Mouse (Mus musculus) cerebellum, adult 2 months (tissue): ENCODE results near the gene Sbf2. TPM values are rescaled to one million over a fixed set of nuclear protein-coding genes. Genes with fewer than 3 reads are reported as not detected.

Experiments
- DNase-seq, 2 experiments: peaks; one replicate each; pipeline ENCODE4 v3.0.0; 2021
- H3K27ac ChIP-seq: fragments of 200-500 bp; 2 replicates; pipeline ENCODE4 v1.5.1; 2012; ENCODE audit warnings: low read length, control low read depth, inconsistent platforms; ENCODE audit not compliant: insufficient read depth
- H3K27me3 ChIP-seq: fragments of 200-500 bp; 2 replicates; pipeline ENCODE4 v1.6.1; 2012; ENCODE audit warnings: inconsistent platforms, mild to moderate bottlenecking, low read length, moderate library complexity; ENCODE audit not compliant: control insufficient read depth, insufficient read depth
- H3K4me1 ChIP-seq: fragments of 200-500 bp; 2 replicates; pipeline ENCODE4 v1.6.1; 2011; ENCODE audit warnings: low read length; ENCODE audit not compliant: control insufficient read depth, insufficient read depth
- H3K4me3 ChIP-seq: fragments of 200-500 bp; replicated peaks from 2 replicates; pipeline ENCODE3; 2011; ENCODE audit warnings: mild to moderate bottlenecking, low read depth, low read length, control low read depth; ENCODE audit not compliant: insufficient read depth
- CTCF ChIP-seq: fragments of 200-500 bp; IDR thresholded peaks from 2 replicates; pipeline ENCODE4 v1.5.1; 2011; ENCODE audit warnings: low read depth, mild to moderate bottlenecking, control low read depth, low read length, moderate library complexity, borderline replicate concordance; ENCODE audit not compliant: insufficient read depth
- POLR2A ChIP-seq: fragments of 200-500 bp; IDR thresholded peaks from 2 replicates; pipeline ENCODE4 v1.6.1; 2011; ENCODE audit warnings: low read length, control low read depth, borderline replicate concordance; ENCODE audit not compliant: insufficient read depth
- WGBS: fragments of 180-500 bp; shearing (Covaris S2); methylation state at CpG from one replicate; pipeline ENCODE4 v1.1.7; 2018; 5-methylcytosine and 5-hydroxymethylcytosine counted together
- polyA plus RNA-seq: library from polyadenylated mRNA; depleted of rRNA; stranded (reverse); fragments of >200 nt; gene quantifications from 2 replicates; pipeline ENCODE4 v1.2.3, GENCODE M21; 2012

The Sbf2 gene
- polyA plus RNA-seq, 1 experiment: 34.7 TPM

DNA sequence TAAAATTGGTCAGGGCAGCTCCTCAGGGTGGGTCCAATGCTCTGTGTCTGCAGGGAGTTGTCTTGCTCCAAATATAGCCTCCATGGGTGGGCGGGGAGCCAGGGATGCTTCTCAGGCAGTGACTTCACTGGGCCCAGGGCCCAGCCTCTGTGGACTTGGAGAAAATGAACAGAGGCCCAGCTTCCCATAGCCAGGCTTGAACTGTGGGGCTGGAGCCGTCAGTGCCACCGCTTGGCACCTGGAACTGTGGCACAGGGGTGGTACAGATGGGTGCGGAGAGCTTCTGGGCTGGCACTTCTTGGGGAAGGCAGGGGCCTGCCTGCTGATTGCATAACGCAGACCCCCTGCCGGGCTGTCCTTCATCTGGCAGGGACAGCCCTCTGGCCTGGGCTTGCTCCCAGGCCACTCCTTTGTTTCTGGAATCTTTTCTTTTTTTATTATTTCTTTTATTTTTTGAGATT is 326.0 kb downstream of the Sbf2 start:
- Histone ChIP-seq H3K27me3 (no peaks in the 10 kb centered on the region), H3K4me3 (no peak overlapping the region), H3K4me1 (peaks cover 14% of the 10 kb centered on the region), H3K27ac (no peak overlapping the region)
- DNase-seq: peak; percentile 76 to 81
- TF ChIP-seq POLR2A (no peak), CTCF (no peak)
- WGBS: 16% methylated on average over 6 of the region's 6 CpGs

DNA sequence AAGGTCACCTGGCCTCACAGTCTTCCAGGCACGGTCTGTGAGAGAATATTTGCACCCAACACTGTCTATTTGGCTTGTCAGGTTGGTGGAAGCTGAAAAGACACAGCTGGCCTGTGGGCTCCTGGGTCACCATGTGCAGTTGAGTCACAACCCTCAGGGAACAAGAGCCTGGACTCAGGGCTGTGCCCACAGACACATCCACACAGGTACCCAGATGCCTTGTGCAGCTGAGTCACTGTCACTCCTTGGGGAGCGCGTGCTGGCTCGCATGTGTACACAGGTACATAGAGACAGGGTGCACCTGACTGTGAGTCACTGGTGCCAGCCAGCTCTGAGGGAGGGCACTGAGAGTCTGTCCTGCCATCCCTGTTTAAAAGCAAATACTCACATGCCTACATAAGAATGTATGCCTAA is 326.5 kb downstream of the Sbf2 start:
- 67% methylated on average over 4 of the region's 4 CpGs for WGBS
- Histone ChIP-seq H3K4me1 (peaks cover 14% of the 10 kb centered on the region), H3K27ac (no peak overlapping the region), H3K4me3 (no peak overlapping the region), H3K27me3 (no peaks in the 10 kb centered on the region)
- TF ChIP-seq CTCF: no peak
- TF ChIP-seq POLR2A: no peak
- DNase-seq: peak; percentile 28 to 44

DNA sequence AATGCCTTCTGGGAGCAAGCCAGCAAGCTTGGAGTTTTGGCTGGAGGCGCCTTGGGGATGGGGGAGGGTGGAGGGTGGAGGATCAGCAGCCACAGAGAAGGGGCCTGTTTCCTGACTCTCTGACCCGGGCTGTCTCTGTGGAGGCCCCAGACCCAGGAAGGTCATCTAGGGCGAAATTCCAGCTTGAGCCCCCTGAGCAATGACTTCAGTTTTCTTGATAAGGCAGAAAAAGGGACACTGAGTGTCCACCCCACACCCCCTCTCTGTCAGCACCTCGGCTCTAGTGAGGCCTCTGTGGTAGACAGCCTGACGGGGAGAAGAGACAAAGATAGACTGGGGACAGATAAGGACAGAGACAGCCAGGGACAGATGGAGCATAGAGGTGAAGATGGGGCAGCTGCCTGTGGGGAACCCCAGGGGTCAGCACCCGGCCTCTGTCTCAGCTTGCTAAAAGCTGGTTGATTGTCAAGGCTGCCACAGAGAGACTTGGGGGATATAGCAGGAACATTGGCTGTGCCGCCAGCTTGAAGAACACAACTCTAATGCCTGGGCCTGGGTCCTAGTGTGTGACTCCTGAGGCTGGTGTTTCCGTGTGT is 327.1 kb downstream of the Sbf2 start:
- Histone ChIP-seq H3K4me1 (peaks cover 14% of the 10 kb centered on the region), H3K27me3 (no peaks in the 10 kb centered on the region), H3K4me3 (no peak overlapping the region), H3K27ac (no peak overlapping the region)
- DNase-seq: no peak
- WGBS: 79% methylated on average over 8 of the region's 8 CpGs
- no peak for TF ChIP-seq POLR2A
- no peak for TF ChIP-seq CTCF

DNA sequence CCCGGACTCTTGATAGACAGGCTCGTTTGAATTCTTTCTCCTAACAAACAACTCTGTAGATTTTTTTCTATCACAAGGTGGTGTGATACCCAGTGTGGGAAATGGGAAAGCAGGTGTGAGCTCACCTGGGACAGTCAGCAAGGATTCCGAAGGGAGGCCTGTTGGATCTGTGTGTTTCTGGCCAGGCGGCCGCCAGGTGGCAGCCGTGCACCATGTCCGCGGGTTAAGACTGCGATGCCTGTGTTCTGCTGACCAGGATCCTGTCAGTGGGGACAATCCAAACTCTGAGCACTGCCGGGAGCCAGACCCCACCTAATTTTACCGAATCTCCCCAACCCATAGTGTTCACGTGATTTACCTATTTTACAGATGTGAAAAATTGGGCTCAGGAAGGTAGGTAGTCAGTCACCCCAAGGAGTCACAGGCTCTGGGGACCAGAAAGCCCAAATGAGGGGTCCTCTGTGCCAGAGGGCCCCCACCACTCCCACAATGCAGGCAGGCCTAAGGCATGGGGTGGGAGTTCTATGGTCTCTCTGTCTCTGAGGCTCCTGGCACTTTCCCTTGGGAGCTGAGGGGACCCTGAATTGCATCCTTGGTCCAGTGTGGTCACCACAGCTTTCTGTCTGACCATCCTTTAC is 327.8 kb downstream of the Sbf2 start:
- no peaks in the 10 kb centered on the region for H3K27me3 ChIP-seq
- TF ChIP-seq POLR2A (no peak), CTCF (peak; percentile 97)
- no peak overlapping the region for H3K27ac ChIP-seq
- no peak overlapping the region for H3K4me3 ChIP-seq
- WGBS: 8% methylated on average over 12 of the region's 12 CpGs
- peak; percentile 78 to 86 for DNase-seq
- H3K4me1 ChIP-seq: peaks cover 14% of the 10 kb centered on the region

DNA sequence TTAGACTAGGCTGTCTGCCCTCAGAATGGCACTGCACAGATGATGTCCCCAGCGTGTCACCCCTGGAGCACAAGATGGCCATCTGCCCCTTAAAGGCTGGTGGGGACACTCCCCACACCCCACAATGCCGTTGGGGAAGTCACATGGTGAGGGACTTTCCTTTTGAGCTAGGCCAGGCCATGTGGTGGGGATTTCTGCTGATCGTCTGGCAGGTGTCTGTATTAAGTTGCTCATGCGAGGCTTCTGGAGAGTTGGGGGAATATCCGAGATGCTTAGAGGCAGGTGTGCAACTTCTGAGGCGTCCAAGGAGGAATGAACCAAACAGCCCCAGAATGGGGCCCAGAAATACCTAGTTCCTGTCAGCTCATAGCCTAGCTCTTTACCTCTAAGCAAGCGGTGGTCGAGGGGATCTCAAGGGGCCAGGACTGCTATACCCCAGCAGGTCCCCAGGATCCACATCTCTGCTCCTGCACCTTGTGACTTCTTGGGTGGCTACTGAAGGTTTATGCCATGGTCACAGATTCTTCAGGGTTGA is 328.5 kb downstream of the Sbf2 start:
- DNase-seq: no peak
- Histone ChIP-seq H3K4me3 (no peak overlapping the region), H3K27ac (no peak overlapping the region), H3K27me3 (no peaks in the 10 kb centered on the region), H3K4me1 (peaks cover 14% of the 10 kb centered on the region)
- 77% methylated on average over 8 of the region's 8 CpGs for WGBS
- no peak for TF ChIP-seq CTCF
- TF ChIP-seq POLR2A: no peak

DNA sequence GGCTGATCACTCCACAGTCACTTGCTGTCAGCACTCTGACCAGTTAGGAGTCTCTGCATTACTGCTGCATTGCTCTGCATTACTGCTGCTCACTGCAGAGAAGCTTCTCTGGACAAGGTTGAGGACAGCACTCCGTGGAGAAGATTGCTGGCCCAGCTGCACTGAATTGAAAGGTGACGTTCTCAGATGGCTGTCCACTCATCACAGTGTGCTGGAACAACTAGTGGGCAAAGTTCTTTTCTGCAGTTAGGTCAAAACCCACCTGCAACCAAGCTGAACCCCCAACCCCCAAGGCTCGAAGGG is 328.9 kb downstream of the Sbf2 start:
- H3K27ac ChIP-seq: no peak overlapping the region
- H3K27me3 ChIP-seq: no peaks in the 10 kb centered on the region
- no peak for DNase-seq
- WGBS: 71% methylated on average over 3 of the region's 3 CpGs
- TF ChIP-seq POLR2A: no peak
- no peak for TF ChIP-seq CTCF
- peaks cover 14% of the 10 kb centered on the region for H3K4me1 ChIP-seq
- H3K4me3 ChIP-seq: no peak overlapping the region

DNA sequence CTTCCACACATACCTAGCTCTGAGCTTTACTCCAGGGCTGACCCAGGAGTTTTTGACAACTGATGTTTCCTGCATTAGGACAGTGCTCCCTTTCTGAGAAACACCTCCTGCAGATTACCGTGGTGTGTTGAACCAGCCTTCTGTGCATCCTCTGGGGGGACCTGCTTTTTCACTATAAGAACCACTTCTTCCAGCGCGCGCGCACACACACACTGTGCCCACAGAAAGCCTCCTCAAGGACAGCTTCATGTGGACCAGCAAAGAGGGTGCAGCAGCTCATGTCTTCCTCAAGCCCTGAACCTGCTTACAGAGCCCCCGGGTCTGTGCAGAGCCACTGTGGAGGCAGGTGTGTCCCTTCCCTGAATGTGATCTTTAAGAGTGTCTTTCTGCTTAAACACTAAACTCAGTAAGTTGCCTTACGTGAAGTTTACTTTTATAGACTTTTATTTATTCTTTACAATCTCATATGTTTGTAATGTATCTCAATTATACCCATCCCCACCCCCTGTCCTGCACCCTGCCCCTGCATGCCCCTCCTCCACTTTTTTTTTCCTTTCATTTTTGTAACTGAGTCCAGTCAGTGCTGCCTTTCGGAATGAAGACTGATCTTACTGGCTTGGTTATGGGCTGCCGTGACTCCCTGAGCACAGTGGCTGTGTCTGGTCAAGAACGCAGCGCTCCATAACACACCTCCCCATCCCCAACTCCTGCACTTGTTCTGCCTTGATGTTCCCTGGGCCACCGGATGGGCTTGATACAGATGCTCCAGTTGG is 329.5 kb downstream of the Sbf2 start:
- no peak for DNase-seq
- 93% methylated on average over 12 of the region's 12 CpGs for WGBS
- H3K4me1 ChIP-seq: peaks cover 14% of the 10 kb centered on the region
- TF ChIP-seq POLR2A (no peak), CTCF (no peak)
- H3K27me3 ChIP-seq: no peaks in the 10 kb centered on the region
- H3K4me3 ChIP-seq: no peak overlapping the region
- H3K27ac ChIP-seq: no peak overlapping the region
